ENCODE assay signal across 8 mouse cellular contexts in genomic region chr4:26345741-26346442, GRCm38 (mm10). TPM values are rescaled to one million over a fixed set of nuclear protein-coding genes. Genes with fewer than 3 reads are reported as not detected.
DNase-seq lines count a peak whose midpoint lies in the region; ATAC-seq lines count a peak whose summit lies in the region.

No protein-coding gene starts in this region.

- H3K27me3 ChIP-seq in liver, embryonic 13.5 days = no peaks in the 10 kb centered on the region
- H3K27me3 ChIP-seq in stomach, embryonic 16.5 days (ENCODE audit: control insufficient read depth, insufficient read depth, low read length) = no peaks in the 10 kb centered on the region

- peak overlapping the region; percentile 82 for H3K4me3 ChIP-seq in liver, embryonic 13.5 days (replicated peaks)
- peak overlapping the region; percentile 85 for H3K4me3 ChIP-seq in stomach, embryonic 16.5 days (replicated peaks; ENCODE audit: low read length)

- peak overlapping the region; percentile 83 for H3K27ac ChIP-seq in liver, embryonic 13.5 days
- H3K27ac ChIP-seq in stomach, embryonic 16.5 days (ENCODE audit: low read length) = peak overlapping the region; percentile 87

- peak; percentile 15 to 35; a peak in 2 of 4 replicates for ATAC-seq in hematopoietic stem cell, adult 5-6 weeks (replicated peaks in 1 of 2; ENCODE audit: insufficient read depth in 1 of 2, low FRiP score in 2 of 2, low TSS enrichment in 1 of 2, low read depth in 1 of 2, poor library complexity in 2 of 2, severe bottlenecking in 2 of 2)
- ATAC-seq in liver, embryonic 13.5 days (ENCODE audit: low read depth) = no peak
- no peak for ATAC-seq in stomach, embryonic 16.5 days (ENCODE audit: insufficient read depth, low FRiP score)

- 2% methylated on average over 16 of the region's 16 CpGs for WGBS in liver, embryonic 13.5 days (ENCODE audit: insufficient replicate concordance)
- WGBS in stomach, embryonic 16.5 days = 3% methylated on average over 16 of the region's 16 CpGs

- peak overlapping the region; percentile 87 for H3K9ac ChIP-seq in liver, embryonic 13.5 days
- peak overlapping the region; percentile 90 for H3K9ac ChIP-seq in stomach, embryonic 16.5 days (ENCODE audit: low read length)

- H3K36me3 ChIP-seq in liver, embryonic 13.5 days = no peaks in the 10 kb centered on the region
- no peaks in the 10 kb centered on the region for H3K36me3 ChIP-seq in stomach, embryonic 16.5 days (ENCODE audit: control insufficient read depth, insufficient read depth, low read length)

- H3K9me3 ChIP-seq in liver, embryonic 13.5 days (replicated peaks) = no peaks in the 10 kb centered on the region
- no peaks in the 10 kb centered on the region for H3K9me3 ChIP-seq in stomach, embryonic 16.5 days (replicated peaks; ENCODE audit: control insufficient read depth, low read length)

- DNase-seq in cerebellum, postnatal 10 days = peak; percentile 6 to 15
- no peak for DNase-seq in cerebellum, adult 8-10 months
- DNase-seq in CD4-positive, CD25-positive, alpha-beta regulatory T cell, adult 2 months (ENCODE audit: low read depth, low spot score) = peak; percentile 25
- DNase-seq in embryo, embryonic 10.5 days (ENCODE audit: low spot score) = peak; percentile 78
- peak; percentile 6 for DNase-seq in liver, embryonic 13.5 days
- DNase-seq in cerebellum, adult 11 months = no peak

- peaks cover 10% of the 10 kb centered on the region for H3K4me1 ChIP-seq in liver, embryonic 13.5 days (replicated peaks)
- H3K4me1 ChIP-seq in stomach, embryonic 16.5 days (ENCODE audit: control insufficient read depth, insufficient read depth, low read length) = peaks cover 3% of the 10 kb centered on the region; the same call in 1 of the 2 replicates

- H3K4me2 ChIP-seq in liver, embryonic 13.5 days = peak overlapping the region; percentile 68
- H3K4me2 ChIP-seq in stomach, embryonic 16.5 days (ENCODE audit: low read depth, low read length) = peak overlapping the region; percentile 75

RNA-seq across cellular contexts. Expression of gene Manea, which starts 0.8 kb away (rescaled TPM):
- total RNA-seq in hematopoietic stem cell, adult 5-6 weeks (2017) = 16.5 and 19.1 TPM in 2 replicates
- 4.0 and 5.2 TPM in 2 replicates for polyA plus RNA-seq in liver, embryonic 13.5 days (2015; fragmentation: Nextera tagmentation; extraction: Ambion mirVana)
- polyA plus RNA-seq in stomach, embryonic 16.5 days (2015; fragmentation: Nextera tagmentation; extraction: Ambion mirVana) = 12.2 and 13.1 TPM in 2 replicates

Comparison
In these comparisons a context has a peak if more than half of its experiments do, and no peak if none do; other contexts are left out.
1. DNase-seq: peak in cerebellum, postnatal 10 days (2 of 2), CD4-positive, CD25-positive, alpha-beta regulatory T cell, adult 2 months (single experiment), embryo, embryonic 10.5 days (single experiment) and liver, embryonic 13.5 days (single experiment); none in cerebellum, adult 8-10 months (single experiment) and cerebellum, adult 11 months (single experiment).
2. ATAC-seq: peak in hematopoietic stem cell, adult 5-6 weeks (2 of 2); none in liver, embryonic 13.5 days (single experiment) and stomach, embryonic 16.5 days (single experiment).